Mouse (Mus musculus) heart, postnatal 0 days (tissue): Measurements from ENCODE around the gene Isyna1. TPM values are rescaled to one million over a fixed set of nuclear protein-coding genes. Genes with fewer than 3 reads are reported as not detected.
A peak's percentile ranks its signal among the peaks of the same experiment; 100 is the strongest.

Source experiments
- ATAC-seq: fragments of 200-750 bp; cut with Nextera tagmentation; 2 replicates; pipeline ENCODE4 v1.8.0; 2017; ENCODE audit warnings: low read depth, moderate number of reproducible peaks, moderate library complexity; ENCODE audit not compliant: insufficient read depth
- DNase-seq: peaks from one replicate; pipeline ENCODE4 v3.0.0-alpha.2; 2016; ENCODE audit warnings: low spot score
- H3K27ac ChIP-seq: fragments of 300-500 bp; sonication (generic); 2 replicates; pipeline ENCODE4 v1.5.1; 2014; ENCODE audit warnings: low read depth, mild to moderate bottlenecking
- H3K27me3 ChIP-seq: fragments of 300-500 bp; sonication (generic); 2 replicates; pipeline ENCODE4 v1.6.1; 2014; ENCODE audit warnings: low read length, mixed read lengths; ENCODE audit not compliant: control insufficient read depth, insufficient read depth
- H3K36me3 ChIP-seq: fragments of 300-500 bp; sonication (generic); replicated peaks from 2 replicates; pipeline ENCODE4 v1.6.1; 2014; ENCODE audit warnings: low read length, mixed read lengths; ENCODE audit not compliant: control insufficient read depth, insufficient read depth
- H3K4me1 ChIP-seq: fragments of 300-500 bp; sonication (generic); 2 replicates; pipeline ENCODE4 v1.6.1; 2014; ENCODE audit warnings: antibody characterized with exemption; ENCODE audit not compliant: control insufficient read depth, insufficient read depth
- H3K4me2 ChIP-seq: fragments of 300-500 bp; sonication (generic); 2 replicates; pipeline ENCODE4 v1.6.1; 2014; ENCODE audit warnings: low read depth, mild to moderate bottlenecking, low read length, moderate library complexity
- H3K4me3 ChIP-seq: fragments of 300-500 bp; sonication (generic); 2 replicates; pipeline ENCODE4 v1.5.1; 2014; ENCODE audit warnings: low read depth, low read length
- H3K9ac ChIP-seq: fragments of 300-500 bp; sonication (generic); replicated peaks from 2 replicates; pipeline ENCODE4 v1.6.1; 2014; ENCODE audit warnings: low read depth, low read length, mixed read lengths
- H3K9me3 ChIP-seq: fragments of 300-500 bp; sonication (generic); replicated peaks from 2 replicates; pipeline ENCODE4 v1.6.1; 2016; ENCODE audit warnings: low read length; ENCODE audit not compliant: control insufficient read depth
- CTCF ChIP-seq: IDR thresholded peaks from 2 replicates; pipeline ENCODE4 v1.5.1; 2016; ENCODE audit warnings: antibody characterized with exemption, control low read depth, low read depth
- EP300 ChIP-seq: IDR thresholded peaks from 2 replicates; pipeline ENCODE4 v1.6.1; 2016; ENCODE audit warnings: antibody characterized with exemption, low read depth
- WGBS: fragments of 180-500 bp; shearing (Covaris S2); extraction: QIAGEN DNeasy Blood & Tissue Kit; methylation state at CpG from one replicate; pipeline ENCODE4 v1.1.7; 2014; 5-methylcytosine and 5-hydroxymethylcytosine counted together
- polyA plus RNA-seq: library from polyadenylated mRNA; unstranded; fragments of >200 nt; fragmentation: Nextera tagmentation; extraction: Ambion mirVana; gene quantifications from 2 replicates; pipeline ENCODE4 v1.2.1, GENCODE M21; 2015
- total RNA-seq: library from RNA; depleted of rRNA; stranded (reverse); fragments of >200 nt; gene quantifications from 2 replicates; pipeline ENCODE4 v1.2.3, GENCODE M21; 2014; ENCODE audit warnings: low replicate concordance

Gene Isyna1
- total and polyA plus RNA-seq, 2 experiments from 2014 or later: 53.3 to 111 TPM

DNA sequence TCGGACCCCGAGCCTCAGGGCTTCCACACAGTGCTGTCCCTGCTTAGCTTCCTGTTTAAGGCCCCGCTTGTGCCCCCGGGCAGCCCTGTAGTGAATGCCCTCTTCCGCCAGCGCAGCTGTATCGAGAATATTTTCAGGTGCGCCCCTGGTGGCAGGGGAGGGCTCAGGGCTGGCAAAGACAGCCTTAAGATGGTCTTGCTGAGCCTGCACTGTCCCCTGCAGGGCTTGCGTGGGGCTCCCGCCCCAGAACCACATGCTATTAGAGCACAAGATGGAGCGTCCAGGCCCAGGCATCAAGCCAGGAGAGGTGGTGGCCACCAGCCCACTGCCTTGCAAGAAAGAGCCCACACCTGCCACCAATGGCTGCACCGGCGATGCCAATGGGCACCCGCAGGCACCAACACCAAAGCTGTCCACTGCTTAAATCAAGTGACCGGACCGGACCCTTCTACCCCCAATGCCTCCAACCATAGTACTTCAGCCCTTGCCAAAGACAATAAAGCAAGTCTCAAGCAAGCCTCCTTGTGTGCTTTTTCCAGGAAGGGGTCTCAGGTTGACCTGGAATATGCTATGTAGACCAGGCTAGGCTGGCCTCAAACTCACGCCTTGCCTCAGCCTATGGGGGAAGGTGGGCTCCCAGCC lies 2.7 kb downstream of the Isyna1 start:
- ATAC-seq (no peak), DNase-seq (no peak)
- Histone ChIP-seq H3K27me3 (no peaks in the 10 kb centered on the region), H3K9ac (no peak overlapping the region), H3K4me1 (peaks cover 24% of the 10 kb centered on the region), H3K9me3 (no peaks in the 10 kb centered on the region), H3K4me3 (no peak overlapping the region), H3K4me2 (no peak overlapping the region; the same call in 1 of the 2 replicates), H3K27ac (no peak overlapping the region), H3K36me3 (peaks cover 5% of the 10 kb centered on the region)
- no peak for TF ChIP-seq EP300
- peak; percentile 22; the same call in 1 of the 2 replicates for TF ChIP-seq CTCF
- WGBS: 91% methylated on average over 17 of the region's 17 CpGs

DNA sequence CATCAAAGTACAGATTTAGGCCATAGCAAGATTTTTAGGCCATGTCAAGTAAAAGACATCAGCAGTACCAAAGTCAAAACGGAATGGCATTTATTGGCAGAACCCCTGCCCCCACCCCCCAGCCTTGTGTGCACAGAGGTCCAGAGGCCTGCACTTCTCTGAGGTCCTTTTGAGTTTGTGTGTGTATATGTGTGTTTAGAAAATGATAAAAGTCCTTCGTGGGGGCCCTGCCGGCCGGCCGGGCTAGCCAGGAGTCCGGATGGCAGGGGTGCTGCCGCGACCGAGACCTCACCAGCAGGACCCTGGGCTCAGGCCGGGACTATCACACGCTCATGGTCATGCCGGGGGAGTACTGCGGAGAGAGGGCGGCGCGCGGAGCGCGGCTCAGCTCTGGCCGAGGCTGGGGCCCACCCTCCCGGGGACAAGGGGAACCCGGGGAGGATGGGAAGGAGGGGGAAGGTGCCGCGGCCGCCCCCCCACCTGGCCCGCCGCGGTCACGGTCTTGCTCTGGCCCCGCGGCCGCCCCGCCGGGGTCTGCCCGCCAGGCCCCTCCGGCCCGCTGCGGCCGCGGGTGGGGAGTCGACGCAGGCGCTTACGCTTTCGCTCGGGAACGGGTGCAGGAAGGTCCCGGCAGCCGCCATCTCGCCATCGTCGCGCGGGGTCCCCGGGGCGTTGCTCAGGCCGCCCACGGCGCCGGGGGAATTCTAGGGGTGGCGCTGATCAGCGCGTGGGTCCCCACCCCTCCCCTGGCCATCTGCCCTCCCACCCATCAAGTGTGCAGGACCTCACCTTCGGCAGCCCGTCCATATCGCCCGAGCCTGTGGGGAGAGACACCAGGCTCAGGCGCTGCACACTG lies 3.5 kb downstream of the Isyna1 start:
- H3K4me2 ChIP-seq: peak overlapping the region; percentile 79
- H3K27ac ChIP-seq: no peak overlapping the region; the same call in 1 of the 2 replicates
- no peak for DNase-seq
- H3K36me3 ChIP-seq: 0 out of 2 replicates have a peak, but pooled peaks cover 2% of the 10 kb centered on the region
- peak overlapping the region; percentile 50 for H3K9ac ChIP-seq
- no peaks in the 10 kb centered on the region for H3K9me3 ChIP-seq
- no peak for ATAC-seq
- 26% methylated on average over 62 of the region's 68 CpGs for WGBS
- peaks cover 24% of the 10 kb centered on the region for H3K4me1 ChIP-seq
- TF ChIP-seq EP300 (no peak), CTCF (no peak)
- H3K27me3 ChIP-seq: no peaks in the 10 kb centered on the region
- peak overlapping the region; percentile 51 for H3K4me3 ChIP-seq

DNA sequence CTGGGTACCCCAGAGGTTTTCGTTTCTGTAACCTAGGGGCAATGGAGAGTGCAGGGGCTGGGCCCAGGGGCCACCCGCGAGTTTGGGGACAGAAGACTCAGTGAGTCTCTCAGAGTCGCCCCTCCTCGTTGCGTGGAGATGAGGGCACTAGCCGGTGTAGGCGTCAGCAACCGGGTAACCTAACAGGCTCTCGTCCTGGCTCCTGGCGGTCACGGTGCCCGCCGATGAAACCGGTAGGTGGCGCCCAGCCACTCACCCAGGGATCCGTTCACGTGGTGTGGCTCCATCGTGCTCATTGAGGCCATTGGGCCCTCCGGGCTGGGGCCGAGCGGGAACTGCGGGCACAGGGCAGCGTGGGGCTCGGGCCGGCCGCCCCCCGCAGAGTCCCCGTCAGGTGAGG lies 4.1 kb downstream of the Isyna1 start:
- TF ChIP-seq CTCF (peak; percentile 74), EP300 (no peak)
- DNase-seq (peak; percentile 65), ATAC-seq (peak; percentile 34)
- 10% methylated on average over 29 of the region's 29 CpGs for WGBS
- Histone ChIP-seq H3K9ac (peak overlapping the region; percentile 50), H3K27me3 (no peaks in the 10 kb centered on the region), H3K4me1 (peaks cover 24% of the 10 kb centered on the region), H3K4me2 (peak overlapping the region; percentile 79), H3K4me3 (peak overlapping the region; percentile 51), H3K36me3 (0 out of 2 replicates have a peak, but pooled peaks cover 5% of the 10 kb centered on the region), H3K9me3 (no peaks in the 10 kb centered on the region), H3K27ac (no peak overlapping the region; the same call in 1 of the 2 replicates)

DNA sequence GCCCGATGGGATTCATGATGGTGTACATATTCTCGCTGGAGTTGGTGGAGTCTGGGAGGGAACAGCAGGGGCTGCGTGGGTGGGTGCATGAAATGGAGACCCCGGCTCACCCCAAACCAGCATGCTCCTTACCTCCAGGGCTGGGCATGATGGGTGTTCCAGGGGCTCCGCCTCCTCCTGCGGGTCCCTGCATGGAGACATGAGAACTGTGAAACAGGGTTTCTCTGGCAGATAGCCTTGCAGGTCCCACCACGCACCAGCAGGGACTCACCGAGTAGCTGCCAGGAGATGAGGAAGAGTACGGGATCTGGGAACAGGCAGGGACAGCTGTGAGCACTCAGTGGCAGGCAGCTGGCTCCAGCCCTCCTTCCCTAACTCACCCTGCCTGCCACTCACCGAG lies 4.5 kb downstream of the Isyna1 start:
- H3K9me3 ChIP-seq: no peaks in the 10 kb centered on the region
- 36% methylated on average over 10 of the region's 10 CpGs for WGBS
- H3K4me1 ChIP-seq: peaks cover 24% of the 10 kb centered on the region
- H3K27me3 ChIP-seq: no peaks in the 10 kb centered on the region
- H3K4me2 ChIP-seq: peak overlapping the region; percentile 79
- H3K9ac ChIP-seq: no peak overlapping the region
- 0 out of 2 replicates have a peak, but pooled peaks cover 5% of the 10 kb centered on the region for H3K36me3 ChIP-seq
- TF ChIP-seq EP300 (no peak), CTCF (no peak)
- no peak overlapping the region for H3K27ac ChIP-seq
- ATAC-seq (no peak), DNase-seq (no peak)
- no peak overlapping the region; the same call in 1 of the 2 replicates for H3K4me3 ChIP-seq

DNA sequence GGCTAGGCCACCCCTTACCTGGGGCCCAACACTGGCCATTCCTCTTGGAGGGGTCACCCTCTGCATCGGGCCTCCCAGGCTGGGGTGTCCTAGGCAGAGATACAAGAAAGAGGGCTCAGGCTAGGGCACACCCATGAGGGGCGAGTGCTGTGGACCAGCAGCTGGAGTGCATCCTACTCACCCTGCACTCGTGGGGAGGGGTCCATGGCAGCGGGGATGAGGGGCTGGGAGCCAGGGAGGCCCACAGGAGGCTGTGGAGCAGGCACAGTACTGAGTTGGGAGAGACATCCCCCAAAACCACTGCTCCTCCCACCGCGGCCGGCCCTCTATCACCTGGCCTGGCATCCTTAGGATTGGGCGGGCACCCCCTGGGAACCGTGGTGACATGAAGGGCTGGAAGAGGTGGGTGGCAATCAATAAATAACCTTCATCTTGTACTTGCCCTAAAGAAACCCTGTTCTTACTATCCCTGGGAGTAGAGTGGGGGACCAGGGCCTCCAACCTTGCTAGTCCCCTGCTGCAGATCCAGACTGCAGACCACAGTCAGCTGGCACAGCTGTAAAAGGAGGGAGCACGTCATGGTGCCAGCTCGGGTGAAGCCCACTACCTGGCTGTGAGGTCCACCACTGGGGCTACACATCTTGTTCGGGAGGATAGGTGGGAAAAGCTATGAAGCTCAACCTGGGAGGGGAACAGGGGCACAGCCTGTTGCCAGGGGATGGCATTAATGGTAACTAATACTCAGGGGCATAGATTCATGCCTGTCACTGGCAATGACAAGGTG lies 5.5 kb downstream of the Isyna1 start:
- H3K36me3 ChIP-seq: 0 out of 2 replicates have a peak, but pooled peaks cover 5% of the 10 kb centered on the region
- no peak overlapping the region for H3K27ac ChIP-seq
- no peak for TF ChIP-seq CTCF
- TF ChIP-seq EP300: no peak
- no peak overlapping the region for H3K4me2 ChIP-seq
- H3K9ac ChIP-seq: no peak overlapping the region
- no peak for ATAC-seq
- DNase-seq: no peak
- H3K4me3 ChIP-seq: no peak overlapping the region
- H3K9me3 ChIP-seq: no peaks in the 10 kb centered on the region
- 89% methylated on average over 12 of the region's 12 CpGs for WGBS
- peaks cover 22% of the 10 kb centered on the region for H3K4me1 ChIP-seq
- no peaks in the 10 kb centered on the region for H3K27me3 ChIP-seq
